Mouse (Mus musculus) embryonic facial prominence, embryonic 15.5 days (tissue): ENCODE data around the gene Rsc1a1. TPM values are rescaled to one million over a fixed set of nuclear protein-coding genes. Genes with fewer than 3 reads are reported as not detected.

ENCODE experiments used
- ATAC-seq: fragments of 200-750 bp; cut with Nextera tagmentation; 2 replicates; pipeline ENCODE4 v1.8.0; 2017; ENCODE audit warnings: low read depth, moderate TSS enrichment; ENCODE audit not compliant: insufficient number of reproducible peaks, low FRiP score, low TSS enrichment
- H3K27ac ChIP-seq: fragments of 300-500 bp; sonication (generic); replicated peaks from 2 replicates; pipeline ENCODE4 v1.5.1; 2015; ENCODE audit warnings: mild to moderate bottlenecking, inconsistent platforms
- H3K27me3 ChIP-seq: fragments of 300-500 bp; sonication (generic); 2 replicates; pipeline ENCODE4 v1.6.1; 2015; ENCODE audit warnings: inconsistent platforms
- H3K36me3 ChIP-seq: fragments of 300-500 bp; sonication (generic); 2 replicates; pipeline ENCODE4 v1.6.1; 2015; ENCODE audit warnings: mild to moderate bottlenecking, inconsistent platforms
- H3K4me1 ChIP-seq: fragments of 300-500 bp; sonication (generic); 2 replicates; pipeline ENCODE4 v1.6.1; 2015; ENCODE audit warnings: inconsistent platforms
- H3K4me2 ChIP-seq: fragments of 300-500 bp; sonication (generic); replicated peaks from 2 replicates; pipeline ENCODE4 v1.6.1; 2015; ENCODE audit warnings: mild to moderate bottlenecking, inconsistent platforms
- H3K4me3 ChIP-seq: fragments of 300-500 bp; sonication (generic); replicated peaks from 2 replicates; pipeline ENCODE4 v1.5.1; 2015; ENCODE audit warnings: mild to moderate bottlenecking, inconsistent platforms
- H3K9ac ChIP-seq: fragments of 300-500 bp; sonication (generic); 2 replicates; pipeline ENCODE4 v1.6.1; 2015; ENCODE audit warnings: inconsistent platforms
- H3K9me3 ChIP-seq: fragments of 300-500 bp; sonication (generic); replicated peaks from 2 replicates; pipeline ENCODE4 v1.6.1; 2016; ENCODE audit warnings: inconsistent platforms
- WGBS: fragments of 180-500 bp; shearing (Covaris S2); methylation state at CpG from one replicate; pipeline ENCODE4 v1.1.7; 2015; 5-methylcytosine and 5-hydroxymethylcytosine counted together
- polyA plus RNA-seq: library from polyadenylated mRNA; unstranded; fragments of >200 nt; fragmentation: Nextera tagmentation; extraction: Ambion mirVana; gene quantifications from 2 replicates; pipeline ENCODE4 v1.2.1, GENCODE M21; 2015

Rsc1a1 gene
- polyA plus RNA-seq, 1 experiment from 2014 or later, result not detected

GRCm38 (mm10) chr4:141669898-141670712 lies 15.3 kb downstream of the Rsc1a1 start:
- Histone ChIP-seq H3K9me3 (no peaks in the 10 kb centered on the region), H3K4me1 (0 out of 2 replicates have a peak, but pooled peaks cover 11% of the 10 kb centered on the region), H3K27me3 (no peaks in the 10 kb centered on the region), H3K9ac (no peak overlapping the region), H3K4me3 (no peak overlapping the region), H3K27ac (no peak overlapping the region), H3K36me3 (no peaks in the 10 kb centered on the region), H3K4me2 (no peak overlapping the region)
- ATAC-seq, result no peak
- 67% methylated on average over 18 of the region's 18 CpGs for WGBS

- H3K4me3 ChIP-seq, result peak within 1 kb of the TSS; percentile 86
- H3K4me2 ChIP-seq, result peak within 1 kb of the TSS; percentile 70
- WGBS, result 66% methylated on average over 8 of the region's 8 CpGs
- H3K36me3 ChIP-seq, result peaks cover 7% of the 10 kb centered on the region; the same call in 1 of the 2 replicates
- peak within 1 kb of the TSS; percentile 75 for H3K27ac ChIP-seq
- H3K9ac ChIP-seq, result peak within 1 kb of the TSS; percentile 97
- H3K4me1 ChIP-seq, result peaks cover 16% of the 10 kb centered on the region
- H3K27me3 ChIP-seq, result no peaks in the 10 kb centered on the region
- H3K9me3 ChIP-seq, result no peaks in the 10 kb centered on the region
- ATAC-seq, result 0 out of 2 replicates have a peak, but pooled peaks have one; percentile 10
Observed at GRCm38 (mm10) chr4:141664799-141665198, 20.6 kb downstream of the Rsc1a1 start, which contains the start of gene Plekhm2. TSS of gene Plekhm2 (minus strand) at chr4:141664899.

- no peaks in the 10 kb centered on the region for H3K9me3 ChIP-seq
- peaks cover 16% of the 10 kb centered on the region for H3K4me1 ChIP-seq
- H3K27ac ChIP-seq, result peak overlapping the region; percentile 75
- H3K9ac ChIP-seq, result peak overlapping the region; percentile 97
- H3K4me2 ChIP-seq, result peak overlapping the region; percentile 70
- peaks cover 7% of the 10 kb centered on the region; the same call in 1 of the 2 replicates for H3K36me3 ChIP-seq
- H3K4me3 ChIP-seq, result peak overlapping the region; percentile 86
- H3K27me3 ChIP-seq, result no peaks in the 10 kb centered on the region
- ATAC-seq, result peak; percentile 85
- WGBS, result under 1% methylated on average over 56 of the region's 60 CpGs
Observed at GRCm38 (mm10) chr4:141664011-141664745, 21.2 kb downstream of the Rsc1a1 start.

DNA sequence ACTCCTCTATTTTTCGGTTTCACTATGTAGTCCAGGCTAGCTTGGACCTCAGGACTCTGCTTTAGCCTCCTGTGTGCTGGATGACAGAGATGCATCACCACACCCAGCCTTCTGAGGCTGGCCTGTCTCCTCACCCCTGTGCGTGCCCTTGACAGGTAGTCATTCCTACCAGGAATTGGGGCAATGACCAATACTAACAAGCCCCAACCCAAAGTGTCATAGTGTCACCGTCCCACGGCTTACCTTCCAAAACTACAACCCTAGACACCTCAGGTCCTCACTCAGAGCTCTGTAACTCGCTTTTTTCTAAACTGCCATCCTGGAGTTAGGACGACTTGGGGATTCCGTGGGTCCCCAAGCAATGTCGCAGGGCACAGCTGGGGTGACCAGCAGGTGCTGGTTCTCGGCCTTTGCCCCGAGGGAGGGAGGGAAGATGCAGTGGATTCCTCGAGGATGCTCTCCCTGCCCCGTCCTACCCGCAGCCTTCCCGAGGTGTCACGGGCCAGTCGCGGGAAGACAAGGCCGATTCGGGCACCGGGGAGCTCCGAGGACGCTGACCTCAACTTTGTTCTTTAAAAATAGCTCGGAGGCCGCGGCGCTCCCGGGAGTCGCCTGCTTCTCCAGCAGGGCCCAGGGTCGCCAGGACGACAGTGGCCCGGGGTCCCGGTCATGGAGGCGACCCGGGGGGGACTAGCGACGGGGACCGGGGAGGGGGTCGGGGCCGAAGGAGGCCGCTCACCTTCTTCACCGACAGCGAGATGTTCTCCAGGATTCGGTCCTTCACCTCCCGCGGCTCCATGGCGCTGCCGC lies 22.1 kb downstream of the Rsc1a1 start:
- H3K27me3 ChIP-seq, result no peaks in the 10 kb centered on the region
- H3K4me1 ChIP-seq, result peaks cover 17% of the 10 kb centered on the region
- 2% methylated on average over 45 of the region's 47 CpGs for WGBS
- H3K27ac ChIP-seq, result peak overlapping the region; percentile 75
- H3K9ac ChIP-seq, result peak overlapping the region; percentile 97
- H3K9me3 ChIP-seq, result no peaks in the 10 kb centered on the region
- peak overlapping the region; percentile 86 for H3K4me3 ChIP-seq
- peaks cover 13% of the 10 kb centered on the region; the same call in 1 of the 2 replicates for H3K36me3 ChIP-seq
- ATAC-seq, result no peak
- peak overlapping the region; percentile 70 for H3K4me2 ChIP-seq

DNA sequence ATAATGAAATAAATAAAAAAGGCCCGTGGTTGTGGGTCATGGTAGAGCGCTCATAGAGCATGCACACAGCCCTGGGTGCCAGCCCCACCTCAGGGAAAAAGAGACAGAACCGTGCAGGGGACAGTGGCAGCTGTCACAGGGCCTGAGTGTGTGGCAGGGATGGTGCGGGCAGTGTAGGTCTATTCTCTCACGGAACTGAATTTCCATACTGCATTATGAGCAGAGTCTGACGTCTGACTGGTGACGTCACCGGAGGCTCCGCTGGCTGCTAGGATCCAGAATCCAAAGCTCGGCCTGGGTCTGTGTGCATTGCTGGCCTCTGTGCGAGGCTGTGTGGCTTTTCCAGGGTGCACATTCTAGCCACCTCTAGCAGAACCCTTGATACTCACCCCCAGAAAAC lies 24.5 kb downstream of the Rsc1a1 start:
- Histone ChIP-seq H3K4me2 (no peak overlapping the region), H3K4me1 (peaks cover 25% of the 10 kb centered on the region), H3K4me3 (no peak overlapping the region), H3K27me3 (no peaks in the 10 kb centered on the region), H3K9me3 (no peaks in the 10 kb centered on the region), H3K9ac (no peak overlapping the region), H3K36me3 (peaks cover 24% of the 10 kb centered on the region; the same call in 1 of the 2 replicates), H3K27ac (no peak overlapping the region)
- no peak for ATAC-seq
- 85% methylated on average over 11 of the region's 11 CpGs for WGBS

DNA sequence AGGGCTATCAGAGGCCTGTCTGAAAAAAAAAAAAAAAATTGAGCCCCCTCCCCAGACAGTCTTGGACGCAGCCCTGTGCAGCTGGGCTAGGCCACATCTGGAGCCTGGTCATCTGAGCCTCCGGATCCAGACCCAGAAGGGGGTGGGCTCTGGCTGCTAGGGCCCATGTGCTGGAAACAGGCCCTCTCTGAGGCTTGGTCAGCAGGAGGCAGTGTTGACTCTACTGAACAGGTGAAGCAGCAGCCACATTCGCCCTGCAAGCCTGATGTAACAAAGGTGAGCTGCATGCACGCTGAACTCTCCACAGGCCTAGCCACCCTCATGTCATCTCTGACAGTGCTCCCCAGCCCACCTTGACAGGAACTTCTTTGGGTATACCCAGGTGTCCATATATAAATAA lies 25.7 kb downstream of the Rsc1a1 start:
- Histone ChIP-seq H3K4me3 (no peak overlapping the region), H3K4me2 (no peak overlapping the region), H3K27me3 (no peaks in the 10 kb centered on the region), H3K4me1 (peaks cover 21% of the 10 kb centered on the region), H3K9ac (no peak overlapping the region), H3K27ac (no peak overlapping the region), H3K36me3 (peaks cover 24% of the 10 kb centered on the region; the same call in 1 of the 2 replicates), H3K9me3 (no peaks in the 10 kb centered on the region)
- 46% methylated on average over 4 of the region's 4 CpGs for WGBS
- no peak for ATAC-seq

DNA sequence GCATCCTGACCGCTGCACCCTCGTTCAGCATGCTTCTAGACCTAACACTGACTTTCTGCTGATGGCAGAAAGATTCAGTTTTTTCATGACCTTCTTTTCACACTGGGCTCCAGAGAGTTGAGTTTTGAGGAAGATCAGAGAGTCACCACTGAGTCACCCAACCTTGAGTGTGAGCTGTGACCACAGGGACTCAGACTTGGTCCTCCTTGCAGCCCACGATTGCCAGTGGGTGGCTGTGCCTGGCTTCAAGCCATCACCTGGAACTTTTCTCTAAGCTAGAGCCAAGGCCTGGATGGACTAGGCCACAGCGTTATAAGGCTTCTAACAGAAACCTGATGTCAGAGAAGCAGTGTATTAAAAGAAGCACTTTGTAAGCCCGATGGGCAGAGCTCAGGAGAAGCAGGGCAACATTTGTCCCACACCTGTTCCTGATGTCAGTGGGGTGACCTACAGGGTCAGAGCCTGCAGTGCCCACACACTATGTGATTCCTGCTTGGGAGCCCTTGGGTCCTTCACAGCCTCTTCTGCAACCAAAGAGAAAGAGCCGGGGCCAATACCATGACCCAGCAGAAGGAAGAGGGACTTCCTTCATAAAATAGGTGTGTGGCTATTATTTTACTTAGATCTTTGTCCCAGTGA lies 26.4 kb downstream of the Rsc1a1 start:
- peaks cover 24% of the 10 kb centered on the region; the same call in 1 of the 2 replicates for H3K36me3 ChIP-seq
- WGBS, result 83% methylated on average over 6 of the region's 6 CpGs
- H3K9ac ChIP-seq, result no peak overlapping the region
- H3K4me3 ChIP-seq, result no peak overlapping the region
- no peak for ATAC-seq
- no peaks in the 10 kb centered on the region for H3K27me3 ChIP-seq
- peaks cover 22% of the 10 kb centered on the region for H3K4me1 ChIP-seq
- H3K27ac ChIP-seq, result no peak overlapping the region
- no peak overlapping the region for H3K4me2 ChIP-seq
- H3K9me3 ChIP-seq, result no peaks in the 10 kb centered on the region

GRCm38 (mm10) chr4:141656932-141657331 lies 28.5 kb downstream of the Rsc1a1 start:
- peaks cover 37% of the 10 kb centered on the region; the same call in 1 of the 2 replicates for H3K36me3 ChIP-seq
- no peak overlapping the region for H3K4me3 ChIP-seq
- ATAC-seq, result no peak
- H3K27me3 ChIP-seq, result no peaks in the 10 kb centered on the region
- H3K4me2 ChIP-seq, result no peak overlapping the region
- H3K9ac ChIP-seq, result no peak overlapping the region
- WGBS, result 82% methylated on average over 8 of the region's 8 CpGs
- H3K9me3 ChIP-seq, result no peaks in the 10 kb centered on the region
- H3K27ac ChIP-seq, result no peak overlapping the region
- H3K4me1 ChIP-seq, result peaks cover 15% of the 10 kb centered on the region; the same call in 1 of the 2 replicates

GRCm38 (mm10) chr4:141655908-141656608 lies 29.3 kb downstream of the Rsc1a1 start:
- Histone ChIP-seq H3K9me3 (no peaks in the 10 kb centered on the region), H3K36me3 (peaks cover 36% of the 10 kb centered on the region; the same call in 1 of the 2 replicates), H3K9ac (no peak overlapping the region), H3K4me2 (no peak overlapping the region), H3K27ac (no peak overlapping the region), H3K4me1 (peaks cover 15% of the 10 kb centered on the region; the same call in 1 of the 2 replicates), H3K4me3 (no peak overlapping the region), H3K27me3 (no peaks in the 10 kb centered on the region)
- no peak for ATAC-seq
- WGBS, result 83% methylated on average over 12 of the region's 12 CpGs

- Histone ChIP-seq H3K4me3 (no peak overlapping the region), H3K27me3 (no peaks in the 10 kb centered on the region), H3K27ac (no peak overlapping the region), H3K36me3 (peaks cover 32% of the 10 kb centered on the region; the same call in 1 of the 2 replicates), H3K4me1 (peaks cover 26% of the 10 kb centered on the region; the same call in 1 of the 2 replicates), H3K9me3 (no peaks in the 10 kb centered on the region), H3K4me2 (no peak overlapping the region), H3K9ac (no peak overlapping the region)
- ATAC-seq, result no peak
- 85% methylated on average over 6 of the region's 6 CpGs for WGBS
Observed at GRCm38 (mm10) chr4:141654509-141654908, 30.9 kb downstream of the Rsc1a1 start.
